Mouse (Mus musculus) thymus, postnatal 4 days (tissue): ENCODE data around the gene Ndufaf3.
"Not testable (repeated sequence)": the region's sequence is repeated elsewhere in the genome, so short reads cannot be mapped to it uniquely, and the experiment has no call there.

ENCODE experiments used
- DNase-seq: peaks from one replicate; pipeline ENCODE4 v3.0.0; 2021

Ndufaf3 gene

DNA sequence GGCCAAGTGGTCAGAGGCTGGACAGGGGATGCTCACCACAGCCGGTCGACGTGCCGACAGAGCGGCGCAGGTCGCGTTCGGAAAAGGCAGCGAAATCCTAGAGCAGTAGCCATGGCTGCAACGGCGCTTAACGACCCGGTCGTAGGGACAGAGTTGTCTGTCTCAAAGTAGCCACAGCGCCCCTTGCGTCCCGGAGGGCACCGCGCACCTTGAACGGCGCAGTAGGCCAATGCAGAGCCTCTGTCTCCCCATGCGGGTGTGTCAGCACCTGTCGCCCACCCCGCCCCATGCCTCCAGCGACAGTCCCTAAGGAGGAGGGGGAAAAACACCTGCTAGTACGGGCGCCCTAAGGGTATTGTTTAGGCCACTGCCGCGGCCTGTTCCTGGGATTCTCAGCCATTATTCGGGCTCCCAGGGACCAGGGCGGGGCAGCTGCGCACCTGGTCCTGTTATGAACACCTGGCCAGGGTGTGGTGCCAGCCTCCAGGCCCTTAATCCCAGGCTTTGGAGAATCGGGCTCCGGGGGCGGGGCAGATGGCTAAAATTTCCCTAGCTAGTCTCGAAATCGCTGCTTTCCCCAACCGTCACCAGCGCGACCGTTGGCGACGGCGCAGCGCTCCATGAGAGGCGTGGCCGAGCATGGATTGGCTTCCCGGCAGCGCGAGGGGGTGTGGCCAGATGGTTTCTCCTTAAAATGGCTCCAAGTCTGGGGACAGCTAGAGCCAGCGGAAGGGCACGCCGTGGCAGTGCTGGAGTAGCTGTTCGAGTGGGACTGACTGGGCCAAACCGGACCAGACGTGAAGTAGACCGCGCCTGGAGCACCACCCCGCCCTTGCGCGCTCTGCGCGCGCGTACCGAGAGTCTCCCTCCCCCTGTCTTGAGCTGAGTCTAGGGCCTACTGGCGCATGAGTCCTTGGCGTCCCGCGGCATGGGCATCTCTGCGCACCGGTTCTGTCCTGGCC, at the start of gene Ndufaf3:
Gene Ndufaf3, minus strand, starts transcription at position 620 of the 962 bp plus-strand sequence.
- peak; percentile 98 for DNase-seq

DNA sequence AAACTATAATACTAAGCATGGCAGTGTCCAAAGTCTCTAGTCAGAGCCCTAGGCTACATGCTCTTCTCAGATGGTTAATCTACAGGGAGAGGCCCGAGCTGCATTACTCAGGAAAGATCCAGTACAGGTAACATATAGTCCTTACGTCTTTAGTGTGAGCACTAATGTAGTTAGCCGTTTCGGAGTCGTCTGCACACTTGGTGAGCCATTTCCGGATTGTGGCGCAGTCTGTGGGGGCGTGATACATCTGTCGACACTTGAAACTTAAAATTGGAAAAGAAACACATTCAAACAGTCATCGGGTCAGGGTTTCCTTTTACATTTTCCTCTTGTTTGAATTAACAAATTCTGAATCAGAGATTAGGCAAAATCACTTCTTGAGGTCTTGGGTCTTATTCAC, 44.3 kb upstream of the Ndufaf3 start:
- no peak for DNase-seq

DNA sequence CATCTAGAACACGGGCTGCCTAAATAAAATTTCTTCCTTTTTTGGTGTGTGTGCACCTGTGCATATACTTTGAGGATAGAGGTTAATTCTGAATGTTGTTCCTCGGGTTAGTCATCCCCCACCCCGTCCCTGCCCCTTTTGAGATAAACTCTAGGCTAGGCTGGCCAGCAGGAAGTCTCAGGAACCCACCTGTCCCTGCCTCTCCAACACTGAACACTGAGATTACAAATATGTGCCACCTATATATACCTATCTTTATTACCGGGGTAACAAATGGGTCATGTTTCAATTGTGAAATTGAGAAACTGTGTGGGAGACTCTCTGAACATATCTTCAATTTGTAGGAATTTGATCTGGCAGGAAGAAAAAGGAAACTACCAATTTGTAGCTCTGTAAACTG, 41.7 kb upstream of the Ndufaf3 start:
- DNase-seq: no peak

- not testable (repeated sequence) for DNase-seq
Observed at GRCm38 (mm10) chr9:108607929-108608328, 40.7 kb upstream of the Ndufaf3 start.

GRCm38 (mm10) chr9:108601986-108602385, 34.8 kb upstream of the Ndufaf3 start:
- DNase-seq: no peak

GRCm38 (mm10) chr9:108600011-108600410, 32.8 kb upstream of the Ndufaf3 start:
- DNase-seq: no peak

- DNase-seq: no peak
Observed at GRCm38 (mm10) chr9:108599021-108599566, 31.9 kb upstream of the Ndufaf3 start.

- peak; percentile 78 for DNase-seq
Observed at GRCm38 (mm10) chr9:108596998-108597764, 29.9 kb upstream of the Ndufaf3 start, which contains the start of gene P4htm. P4htm (minus strand) TSS chr9:108597667.

- DNase-seq: no peak
Observed at GRCm38 (mm10) chr9:108594354-108594753, 27.1 kb upstream of the Ndufaf3 start.

DNA sequence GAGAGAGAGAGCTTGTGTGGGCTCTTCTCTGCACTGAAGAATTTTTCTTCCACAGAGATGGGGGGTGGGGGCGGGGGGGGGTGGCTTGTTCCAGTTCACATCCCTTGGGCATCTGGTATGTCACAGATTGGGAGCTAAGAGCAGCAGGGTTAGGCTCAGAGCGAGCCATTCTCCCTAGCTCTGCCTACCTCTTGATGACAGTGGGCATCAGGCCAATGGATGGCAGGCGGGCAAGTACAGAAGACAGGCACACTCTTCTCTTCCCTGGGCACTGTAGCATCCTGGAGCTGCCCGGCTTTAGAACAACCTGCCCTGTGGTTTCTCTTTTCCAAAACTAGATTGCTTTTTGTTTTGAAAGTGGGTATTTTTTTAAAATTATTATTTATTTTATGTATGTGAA, 24.2 kb upstream of the Ndufaf3 start:
- DNase-seq: no peak

GRCm38 (mm10) chr9:108589229-108589628, 22.0 kb upstream of the Ndufaf3 start:
- peak; percentile 52 for DNase-seq

DNA sequence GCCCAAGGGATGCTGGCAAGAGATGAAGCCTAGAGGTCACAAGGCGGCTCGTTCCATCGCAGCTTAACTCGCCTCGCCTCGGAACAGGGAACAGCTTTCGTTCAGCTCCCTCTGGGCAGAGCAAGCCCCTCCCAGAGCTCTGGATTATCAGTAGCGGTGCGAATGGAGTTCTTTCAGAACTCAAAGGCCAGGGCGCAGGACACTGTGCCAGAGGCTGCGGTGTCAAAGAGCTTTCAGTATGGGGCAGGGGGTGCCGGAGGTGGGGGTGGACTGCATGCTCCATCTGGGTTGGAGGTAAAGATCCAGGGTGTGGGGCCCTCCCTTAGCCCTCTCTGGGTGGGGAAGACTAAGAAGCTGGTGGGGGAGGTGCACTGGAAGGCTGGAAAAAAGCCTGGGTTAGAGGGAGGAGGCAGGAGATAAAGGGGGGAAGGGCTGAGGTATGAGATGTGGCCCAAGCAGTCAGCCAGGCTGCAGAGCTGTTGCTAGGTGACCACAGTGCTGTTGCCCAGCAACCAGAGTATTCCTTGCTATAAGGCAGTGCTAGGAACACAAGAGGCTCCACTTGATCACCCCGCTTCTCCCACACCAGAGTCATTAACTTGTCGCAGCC, 20.4 kb upstream of the Ndufaf3 start:
- DNase-seq: no peak

- no peak for DNase-seq
Observed at GRCm38 (mm10) chr9:108579344-108579690, 12.1 kb upstream of the Ndufaf3 start.

DNA sequence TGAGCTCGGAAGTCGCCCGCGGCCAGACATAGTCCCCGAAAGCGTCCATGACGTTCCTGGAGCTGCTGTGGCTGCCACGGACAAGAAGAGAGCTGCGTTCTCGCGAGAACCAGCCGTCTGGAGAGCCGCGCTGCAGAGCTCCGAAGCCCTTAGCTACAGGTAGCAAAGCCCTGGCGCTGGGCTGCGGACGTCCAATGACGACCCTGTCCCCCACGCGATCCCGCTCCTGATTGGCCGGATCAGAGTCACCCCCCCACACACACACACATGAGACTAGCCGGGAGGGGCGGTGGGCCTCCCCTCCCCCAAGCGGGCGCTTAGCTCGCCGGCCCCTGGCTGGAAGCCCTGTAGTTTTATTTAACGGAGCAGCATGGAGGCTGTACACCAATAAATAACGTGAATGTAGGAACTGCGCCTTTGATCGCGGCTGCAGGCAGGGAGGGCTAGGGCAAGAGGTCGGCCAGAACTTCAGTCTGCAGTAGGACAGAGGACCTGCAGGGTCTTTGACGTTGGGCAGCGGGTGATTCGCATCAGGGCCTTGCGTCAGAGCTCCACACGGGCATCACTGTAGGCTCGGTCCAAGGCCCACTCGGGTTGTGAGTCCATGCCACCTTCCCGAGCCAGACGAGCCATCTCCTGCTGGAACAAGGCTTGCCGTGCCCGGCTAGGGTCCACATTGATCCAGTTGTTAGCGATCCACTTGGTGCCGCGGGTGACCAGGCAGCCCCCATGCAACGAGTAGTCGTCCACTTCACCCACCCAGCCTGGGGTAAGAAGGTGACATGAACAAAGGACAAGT, 11.5 kb upstream of the Ndufaf3 start, which contains the start of gene Wdr6:
Gene Wdr6, minus strand, starts transcription at position 195 of the 799 bp plus-strand sequence.
- DNase-seq: peak; percentile 89

- peak; percentile 70 for DNase-seq
Observed at GRCm38 (mm10) chr9:108577934-108578544, 10.8 kb upstream of the Ndufaf3 start.

DNA sequence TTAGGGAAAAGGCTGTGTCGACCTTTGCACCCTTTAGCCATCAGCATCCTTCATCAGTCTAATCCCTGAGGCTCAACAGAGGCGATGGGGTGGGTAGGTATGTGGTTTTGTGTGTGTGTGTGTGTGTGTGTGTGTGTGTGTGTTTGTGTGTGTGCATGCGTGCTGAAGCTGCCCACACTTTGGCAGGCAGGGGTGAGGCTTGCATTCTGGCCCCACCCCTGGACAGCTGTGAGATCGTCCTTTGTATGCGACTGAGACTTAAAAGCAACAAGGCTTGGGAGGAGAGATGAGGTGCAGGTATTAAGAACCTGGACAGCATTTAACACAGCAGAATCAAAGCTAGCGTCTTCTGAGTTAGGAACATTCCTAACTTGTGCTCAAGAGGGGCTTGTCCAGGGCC, 9.8 kb upstream of the Ndufaf3 start:
- no peak for DNase-seq

GRCm38 (mm10) chr9:108575321-108576297, 8.4 kb upstream of the Ndufaf3 start:
- DNase-seq: no peak

DNA sequence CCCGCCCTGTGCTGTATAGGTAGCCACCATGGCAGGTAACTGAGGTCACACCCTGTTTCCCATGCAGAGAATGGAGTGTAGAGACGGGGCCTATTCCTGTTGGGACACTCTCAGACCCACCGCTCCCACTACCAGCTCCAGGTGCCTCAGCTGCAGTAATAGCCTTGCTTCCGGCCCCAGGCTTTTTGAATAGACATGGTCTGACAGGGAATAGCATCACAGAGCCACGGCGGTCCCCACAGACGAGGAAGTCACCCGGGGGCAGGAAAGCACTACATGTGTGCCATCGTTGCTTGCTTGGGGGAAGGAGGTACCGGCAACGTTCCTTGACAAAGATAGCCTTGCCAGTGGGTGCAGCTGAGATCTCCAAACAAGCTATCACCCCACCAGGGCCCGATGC, 7.7 kb upstream of the Ndufaf3 start:
- DNase-seq: no peak

DNA sequence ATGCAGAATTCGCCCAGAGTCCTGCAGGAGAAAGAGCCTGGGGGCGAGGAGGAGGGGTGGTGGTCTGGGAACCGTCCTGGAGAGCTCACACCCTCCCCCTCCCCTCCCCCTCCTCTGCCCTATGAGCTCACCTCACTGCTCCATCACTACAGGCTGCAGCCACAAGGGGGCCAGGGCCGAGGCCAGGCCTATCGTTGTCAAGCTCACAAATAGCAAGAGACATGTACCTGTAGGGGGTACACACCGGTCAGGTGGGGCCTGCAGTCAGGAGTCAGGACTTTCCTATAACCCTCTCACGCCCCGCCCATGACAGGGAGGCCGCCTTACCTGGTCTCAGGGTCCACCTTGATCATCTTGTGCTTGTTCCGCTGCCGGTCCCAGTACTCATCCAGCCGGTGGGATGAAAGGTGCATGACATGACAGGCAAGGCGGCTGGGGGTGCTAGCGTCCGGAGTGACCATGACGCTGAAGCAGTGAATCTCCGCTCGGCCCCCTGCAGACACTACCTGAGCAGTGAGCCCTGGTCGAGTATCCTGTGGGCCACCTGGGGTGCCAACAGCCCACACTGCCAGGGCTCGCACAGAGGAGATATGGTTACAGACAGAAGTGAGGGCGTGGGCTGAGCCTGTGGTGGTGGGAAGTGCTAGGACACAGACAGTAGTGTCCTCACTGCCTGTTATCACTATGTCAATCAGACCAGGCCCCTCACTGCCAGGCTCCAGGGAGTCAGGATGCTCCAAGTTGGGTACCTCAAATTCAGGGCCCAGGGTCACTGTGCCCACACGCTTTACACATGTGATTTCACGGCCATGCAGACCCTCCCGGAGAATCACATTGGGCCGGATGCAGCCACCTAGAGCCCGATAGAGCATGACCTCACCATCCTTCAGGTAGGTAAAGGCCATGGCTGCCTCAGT, 6.8 kb upstream of the Ndufaf3 start:
- DNase-seq: peak; percentile 89
